ENCODE assay signal across 11 mouse cellular contexts in the genomic region with DNA sequence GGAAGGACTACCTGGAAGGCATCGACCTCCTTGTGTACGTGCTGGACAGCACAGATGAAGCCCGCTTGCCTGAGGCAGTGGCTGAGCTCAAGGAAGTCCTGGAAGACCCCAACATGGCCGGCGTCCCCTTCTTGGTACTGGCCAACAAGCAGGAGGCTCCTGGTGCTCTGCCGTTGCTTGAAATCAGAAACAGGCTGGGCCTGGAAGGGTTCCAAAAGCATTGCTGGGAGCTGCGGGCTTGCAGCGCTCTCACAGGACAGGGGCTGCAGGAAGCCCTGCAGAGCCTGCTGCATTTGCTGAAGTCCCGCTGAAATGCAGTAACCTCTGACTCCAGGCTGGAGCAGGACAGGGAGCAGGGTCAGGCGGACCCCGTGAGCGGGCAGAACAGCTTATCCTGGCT. TPM values are rescaled to one million over a fixed set of nuclear protein-coding genes. Genes with fewer than 3 reads are reported as not detected.
DNase-seq lines count a peak whose midpoint lies in the region; ATAC-seq and TF ChIP-seq lines count a peak whose summit lies in the region.
"Had no signal": no experiment of that assay in that cellular context is flagged by ENCODE, and none has a peak within 500 bp of the region (broad histone marks: within the 10 kb centered on the region; RNA-seq: fewer than 3 reads in every experiment).

No protein-coding gene starts in this region.

- H3K27ac ChIP-seq in hindbrain, postnatal 0 days, result no peak overlapping the region
- no peak overlapping the region for H3K27ac ChIP-seq in hindbrain, embryonic 10.5 days
- H3K27ac ChIP-seq in limb, embryonic 13.5 days, result no peak overlapping the region
- no peak overlapping the region; the same call in 1 of the 2 replicates for H3K27ac ChIP-seq in stomach, embryonic 15.5 days
- H3K27ac ChIP-seq: forebrain, embryonic 13.5 days had no signal

- no peaks in the 10 kb centered on the region for H3K36me3 ChIP-seq in hindbrain, postnatal 0 days (ENCODE audit: insufficient read depth, low read length)
- H3K36me3 ChIP-seq in hindbrain, embryonic 10.5 days, result no peaks in the 10 kb centered on the region
- H3K36me3 ChIP-seq in limb, embryonic 13.5 days, result no peaks in the 10 kb centered on the region
- H3K36me3 ChIP-seq in stomach, embryonic 15.5 days, result no peaks in the 10 kb centered on the region

- no peak overlapping the region for H3K9ac ChIP-seq in hindbrain, postnatal 0 days (replicated peaks; ENCODE audit: low read length)
- peak overlapping the region; percentile 43; the same call in 1 of the 2 replicates for H3K9ac ChIP-seq in limb, embryonic 13.5 days
- H3K9ac ChIP-seq in stomach, embryonic 15.5 days, result no peak overlapping the region
- H3K9ac ChIP-seq: forebrain, embryonic 13.5 days had no signal

- no peak for TF ChIP-seq CTCF in hindbrain, postnatal 0 days (IDR thresholded peaks at IDR 0.05; ENCODE audit: low read depth)

- H3K9me3 ChIP-seq in hindbrain, postnatal 0 days (ENCODE audit: low read length), result no peaks in the 10 kb centered on the region
- no peaks in the 10 kb centered on the region for H3K9me3 ChIP-seq in hindbrain, embryonic 10.5 days
- H3K9me3 ChIP-seq in limb, embryonic 13.5 days, result no peaks in the 10 kb centered on the region
- H3K9me3 ChIP-seq in stomach, embryonic 15.5 days, result no peaks in the 10 kb centered on the region
- H3K9me3 ChIP-seq: forebrain, embryonic 13.5 days had no signal

- no peak for ATAC-seq in hindbrain, postnatal 0 days
- ATAC-seq in limb, embryonic 13.5 days (ENCODE audit: low FRiP score, low read depth), result no peak
- ATAC-seq in stomach, embryonic 15.5 days (ENCODE audit: insufficient read depth, low FRiP score, low read depth), result no peak
- ATAC-seq: forebrain, embryonic 13.5 days; intestine, embryonic 16.5 days had no signal

- H3K4me1 ChIP-seq in hindbrain, postnatal 0 days (ENCODE audit: insufficient read depth, low read length), result no peaks in the 10 kb centered on the region; the same call in 1 of the 2 replicates
- peaks cover 12% of the 10 kb centered on the region; the same call in 1 of the 2 replicates for H3K4me1 ChIP-seq in hindbrain, embryonic 10.5 days (replicated peaks)
- peaks cover 19% of the 10 kb centered on the region for H3K4me1 ChIP-seq in limb, embryonic 13.5 days
- peaks cover 10% of the 10 kb centered on the region; the same call in 1 of the 2 replicates for H3K4me1 ChIP-seq in stomach, embryonic 15.5 days

- no peak overlapping the region for H3K4me3 ChIP-seq in hindbrain, postnatal 0 days (ENCODE audit: low read length)
- no peak overlapping the region for H3K4me3 ChIP-seq in hindbrain, embryonic 10.5 days
- H3K4me3 ChIP-seq in limb, embryonic 13.5 days, result no peak overlapping the region
- no peak overlapping the region for H3K4me3 ChIP-seq in stomach, embryonic 15.5 days (replicated peaks)
- H3K4me3 ChIP-seq: forebrain, embryonic 13.5 days had no signal

- no peak overlapping the region for H3K4me2 ChIP-seq in hindbrain, postnatal 0 days (ENCODE audit: low read depth, low read length)
- H3K4me2 ChIP-seq in limb, embryonic 13.5 days (replicated peaks), result no peak overlapping the region; the same call in 1 of the 2 replicates
- H3K4me2 ChIP-seq in stomach, embryonic 15.5 days, result peak overlapping the region; percentile 16
- H3K4me2 ChIP-seq: forebrain, embryonic 13.5 days had no signal

- no peaks in the 10 kb centered on the region for H3K27me3 ChIP-seq in hindbrain, postnatal 0 days (ENCODE audit: insufficient read depth, low read length)
- no peaks in the 10 kb centered on the region for H3K27me3 ChIP-seq in hindbrain, embryonic 10.5 days (ENCODE audit: insufficient read depth, poor library complexity, severe bottlenecking)
- H3K27me3 ChIP-seq in limb, embryonic 13.5 days, result no peaks in the 10 kb centered on the region
- H3K27me3 ChIP-seq in stomach, embryonic 15.5 days (replicated peaks), result no peaks in the 10 kb centered on the region
- H3K27me3 ChIP-seq: forebrain, embryonic 13.5 days had no signal

- peak; percentile 52 for DNase-seq in hindbrain, postnatal 0 days (ENCODE audit: low spot score)
- DNase-seq in hindbrain, embryonic 10.5 days (ENCODE audit: low spot score), result no peak
- DNase-seq in right cerebral cortex, postnatal 14 days, result peak; percentile 20
- no peak for DNase-seq in right cerebral cortex, postnatal 25 days
- DNase-seq in T-cell, adult 2 months (ENCODE audit: low spot score), result no peak
- no peak for DNase-seq in yolk sac, embryonic 10.5 days (ENCODE audit: low spot score)
- DNase-seq: retina, postnatal 1 day had no signal

- 59% methylated on average over 12 of the region's 12 CpGs for WGBS in hindbrain, postnatal 0 days
- WGBS in hindbrain, embryonic 10.5 days, result 69% methylated on average over 12 of the region's 12 CpGs
- WGBS in limb, embryonic 13.5 days, result 52% methylated on average over 12 of the region's 12 CpGs
- 46% methylated on average over 12 of the region's 12 CpGs for WGBS in stomach, embryonic 15.5 days

RNA-seq across cellular contexts. Expression of a gene that starts 1.4 kb away (rescaled TPM):
- 0.94 and 2.8 TPM in 2 replicates for total RNA-seq in hindbrain, postnatal 0 days (2014; rRNA removed)
- polyA plus RNA-seq in hindbrain, postnatal 0 days (2015; fragmentation: Nextera tagmentation; extraction: Ambion mirVana), result 0.54 and 0.56 TPM in 2 replicates
- 0.35 and 0.67 TPM in 2 replicates for polyA plus RNA-seq in hindbrain, embryonic 10.5 days (2016; fragmentation: Nextera tagmentation; extraction: Ambion mirVana)
- polyA plus RNA-seq in limb, embryonic 13.5 days (2015; fragmentation: Nextera tagmentation; extraction: Ambion mirVana), result 0.45 and 0.93 TPM in 2 replicates
- 1.0 and 1.2 TPM in 2 replicates for polyA plus RNA-seq in stomach, embryonic 15.5 days (2015; fragmentation: Nextera tagmentation; extraction: Ambion mirVana)

RNA-seq across cellular contexts. Expression of a gene that starts 49.3 kb away (rescaled TPM):
- 2.2 and 4.1 TPM in 2 replicates for total RNA-seq in hindbrain, postnatal 0 days (2014; rRNA removed)
- polyA plus RNA-seq in hindbrain, postnatal 0 days (2015; fragmentation: Nextera tagmentation; extraction: Ambion mirVana), result 11.5 and 12.0 TPM in 2 replicates
- 10.4 and 11.3 TPM in 2 replicates for polyA plus RNA-seq in hindbrain, embryonic 10.5 days (2016; fragmentation: Nextera tagmentation; extraction: Ambion mirVana)
- 13.0 and 14.7 TPM in 2 replicates for polyA plus RNA-seq in limb, embryonic 13.5 days (2015; fragmentation: Nextera tagmentation; extraction: Ambion mirVana)
- polyA plus RNA-seq in stomach, embryonic 15.5 days (2015; fragmentation: Nextera tagmentation; extraction: Ambion mirVana), result 8.6 and 8.8 TPM in 2 replicates

RNA-seq across cellular contexts. Expression of a gene that starts 52.7 kb away (rescaled TPM):
- total RNA-seq in hindbrain, postnatal 0 days (2014; rRNA removed), result 0.52 and 0.72 TPM in 2 replicates
- 0.49 and 0.76 TPM in 2 replicates for polyA plus RNA-seq in hindbrain, postnatal 0 days (2015; fragmentation: Nextera tagmentation; extraction: Ambion mirVana)
- polyA plus RNA-seq in hindbrain, embryonic 10.5 days (2016; fragmentation: Nextera tagmentation; extraction: Ambion mirVana), result 0.07 TPM in 1 of 2 replicates, not detected in the other
- polyA plus RNA-seq in limb, embryonic 13.5 days (2015; fragmentation: Nextera tagmentation; extraction: Ambion mirVana), result 7.2 and 9.8 TPM in 2 replicates
- 0.78 and 1.3 TPM in 2 replicates for polyA plus RNA-seq in stomach, embryonic 15.5 days (2015; fragmentation: Nextera tagmentation; extraction: Ambion mirVana)
- polyA plus RNA-seq: forebrain, embryonic 13.5 days had no signal

Comparison
In these comparisons a context has a peak if more than half of its experiments do, and no peak if none do; other contexts are left out.
1. DNase-seq: peak in hindbrain, postnatal 0 days (single experiment) and right cerebral cortex, postnatal 14 days (single experiment); none in hindbrain, embryonic 10.5 days (single experiment), right cerebral cortex, postnatal 25 days (single experiment), T-cell, adult 2 months (single experiment) and yolk sac, embryonic 10.5 days (single experiment).